Mouse (Mus musculus) heart, postnatal 0 days (tissue): Measurements from ENCODE around the gene Dock6. TPM values are rescaled to one million over a fixed set of nuclear protein-coding genes. Genes with fewer than 3 reads are reported as not detected.
"Not testable (repeated sequence)": the region's sequence is repeated elsewhere in the genome, so short reads cannot be mapped to it uniquely, and the experiment has no call there.

Experiments used
- ATAC-seq: fragments of 200-750 bp; cut with Nextera tagmentation; 2 replicates; pipeline ENCODE4 v1.8.0; 2017; ENCODE audit warnings: low read depth, moderate number of reproducible peaks, moderate library complexity; ENCODE audit not compliant: insufficient read depth
- DNase-seq: peaks from one replicate; pipeline ENCODE4 v3.0.0-alpha.2; 2016; ENCODE audit warnings: low spot score
- H3K27ac ChIP-seq: fragments of 300-500 bp; sonication (generic); 2 replicates; pipeline ENCODE4 v1.5.1; 2014; ENCODE audit warnings: low read depth, mild to moderate bottlenecking
- H3K27me3 ChIP-seq: fragments of 300-500 bp; sonication (generic); 2 replicates; pipeline ENCODE4 v1.6.1; 2014; ENCODE audit warnings: low read length, mixed read lengths; ENCODE audit not compliant: control insufficient read depth, insufficient read depth
- H3K36me3 ChIP-seq: fragments of 300-500 bp; sonication (generic); replicated peaks from 2 replicates; pipeline ENCODE4 v1.6.1; 2014; ENCODE audit warnings: low read length, mixed read lengths; ENCODE audit not compliant: control insufficient read depth, insufficient read depth
- H3K4me1 ChIP-seq: fragments of 300-500 bp; sonication (generic); 2 replicates; pipeline ENCODE4 v1.6.1; 2014; ENCODE audit warnings: antibody characterized with exemption; ENCODE audit not compliant: control insufficient read depth, insufficient read depth
- H3K4me2 ChIP-seq: fragments of 300-500 bp; sonication (generic); 2 replicates; pipeline ENCODE4 v1.6.1; 2014; ENCODE audit warnings: low read depth, mild to moderate bottlenecking, low read length, moderate library complexity
- H3K4me3 ChIP-seq: fragments of 300-500 bp; sonication (generic); 2 replicates; pipeline ENCODE4 v1.5.1; 2014; ENCODE audit warnings: low read depth, low read length
- H3K9ac ChIP-seq: fragments of 300-500 bp; sonication (generic); replicated peaks from 2 replicates; pipeline ENCODE4 v1.6.1; 2014; ENCODE audit warnings: low read depth, low read length, mixed read lengths
- H3K9me3 ChIP-seq: fragments of 300-500 bp; sonication (generic); replicated peaks from 2 replicates; pipeline ENCODE4 v1.6.1; 2016; ENCODE audit warnings: low read length; ENCODE audit not compliant: control insufficient read depth
- CTCF ChIP-seq: IDR thresholded peaks from 2 replicates; pipeline ENCODE4 v1.5.1; 2016; ENCODE audit warnings: antibody characterized with exemption, control low read depth, low read depth
- EP300 ChIP-seq: IDR thresholded peaks from 2 replicates; pipeline ENCODE4 v1.6.1; 2016; ENCODE audit warnings: antibody characterized with exemption, low read depth
- WGBS: fragments of 180-500 bp; shearing (Covaris S2); extraction: QIAGEN DNeasy Blood & Tissue Kit; methylation state at CpG from one replicate; pipeline ENCODE4 v1.1.7; 2014; 5-methylcytosine and 5-hydroxymethylcytosine counted together
- polyA plus RNA-seq: library from polyadenylated mRNA; unstranded; fragments of >200 nt; fragmentation: Nextera tagmentation; extraction: Ambion mirVana; gene quantifications from 2 replicates; pipeline ENCODE4 v1.2.1, GENCODE M21; 2015
- total RNA-seq: library from RNA; depleted of rRNA; stranded (reverse); fragments of >200 nt; gene quantifications from 2 replicates; pipeline ENCODE4 v1.2.3, GENCODE M21; 2014; ENCODE audit warnings: low replicate concordance

The Dock6 gene
- total and polyA plus RNA-seq, 2 experiments from 2014 or later = 22.7 to 38.5 TPM

- no peak overlapping the region for H3K9ac ChIP-seq
- 61% methylated on average over 1 of the region's 1 CpGs for WGBS
- no peak overlapping the region for H3K27ac ChIP-seq
- no peak for ATAC-seq
- no peak overlapping the region for H3K4me3 ChIP-seq
- H3K4me1 ChIP-seq = peaks cover 5% of the 10 kb centered on the region; the same call in 1 of the 2 replicates
- no peak for DNase-seq
- no peak overlapping the region for H3K4me2 ChIP-seq
- H3K9me3 ChIP-seq = no peaks in the 10 kb centered on the region
- H3K27me3 ChIP-seq = no peaks in the 10 kb centered on the region
- TF ChIP-seq EP300 (no peak), CTCF (no peak)
- no peaks in the 10 kb centered on the region for H3K36me3 ChIP-seq
These were observed 9.7 kb upstream of the Dock6 start for GRCm38 (mm10) chr9:21862181-21862580.

DNA sequence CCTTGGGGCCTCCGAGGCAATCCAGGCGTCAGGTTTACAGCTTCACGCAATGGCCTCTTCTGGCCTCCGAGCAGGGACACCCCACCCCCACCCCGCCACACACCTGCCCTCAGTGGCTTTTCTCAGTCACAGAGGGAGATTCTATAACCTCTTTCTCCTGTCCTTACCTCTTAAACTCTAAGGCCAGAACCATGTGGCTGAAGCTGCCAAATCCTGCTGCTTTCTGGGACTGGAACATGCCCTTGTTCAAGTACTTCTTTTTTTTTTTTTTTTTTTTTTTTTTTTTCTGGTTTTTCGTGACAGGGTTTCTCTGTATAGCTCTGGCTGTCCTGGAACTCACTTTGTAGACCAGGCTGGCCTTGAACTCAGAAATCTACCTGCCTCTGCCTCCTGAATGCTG lies 7.9 kb upstream of the Dock6 start:
- H3K4me1 ChIP-seq, DNase-seq, ATAC-seq: not testable (repeated sequence)

GRCm38 (mm10) chr9:21859606-21860005 lies 7.2 kb upstream of the Dock6 start:
- H3K4me1 ChIP-seq = no peaks in the 10 kb centered on the region
- no peak overlapping the region for H3K4me3 ChIP-seq
- H3K27ac ChIP-seq = no peak overlapping the region
- no peaks in the 10 kb centered on the region for H3K27me3 ChIP-seq
- WGBS = 75% methylated on average over 3 of the region's 3 CpGs
- DNase-seq = no peak
- no peak overlapping the region for H3K4me2 ChIP-seq
- H3K36me3 ChIP-seq = no peaks in the 10 kb centered on the region
- no peaks in the 10 kb centered on the region for H3K9me3 ChIP-seq
- no peak for TF ChIP-seq CTCF
- no peak for TF ChIP-seq EP300
- H3K9ac ChIP-seq = no peak overlapping the region
- ATAC-seq = no peak

More for the DNA sequence above, 7.9 kb upstream of the Dock6 start:
- not testable (repeated sequence) for H3K9ac ChIP-seq, H3K9me3 ChIP-seq, H3K4me3 ChIP-seq, H3K36me3 ChIP-seq, H3K4me2 ChIP-seq, H3K27ac ChIP-seq, H3K27me3 ChIP-seq
- WGBS = 64% methylated on average over 6 of the region's 6 CpGs

DNA sequence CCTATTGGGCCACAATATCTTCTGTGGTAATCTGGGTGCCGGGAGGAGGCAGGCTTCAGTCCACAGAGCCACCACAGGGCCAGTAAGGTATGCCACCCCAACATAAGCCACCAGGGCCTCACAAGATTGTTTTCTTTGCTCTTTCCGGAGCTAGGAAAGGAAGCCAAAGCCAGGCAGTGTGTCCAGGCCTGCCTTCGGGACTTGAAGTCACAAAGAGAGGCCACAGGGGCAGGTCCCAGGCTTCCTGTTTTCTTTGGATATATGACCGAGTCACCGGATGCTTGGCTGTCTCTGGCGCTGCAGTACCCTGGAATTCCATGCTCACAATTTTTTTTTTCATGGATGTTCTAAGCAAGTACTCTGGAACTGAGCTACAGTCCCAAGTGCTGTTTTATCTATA lies 5.6 kb upstream of the Dock6 start:
- peak overlapping the region; percentile 67 for H3K27ac ChIP-seq
- H3K4me2 ChIP-seq = no peak overlapping the region
- 44% methylated on average over 6 of the region's 6 CpGs for WGBS
- no peak overlapping the region for H3K9ac ChIP-seq
- TF ChIP-seq CTCF = peak; percentile 22; the same call in 1 of the 2 replicates
- peak; percentile 82 for TF ChIP-seq EP300
- DNase-seq (peak; percentile 76), ATAC-seq (peak; percentile 89)
- H3K9me3 ChIP-seq = no peaks in the 10 kb centered on the region
- no peaks in the 10 kb centered on the region for H3K4me1 ChIP-seq
- H3K36me3 ChIP-seq = no peaks in the 10 kb centered on the region
- H3K4me3 ChIP-seq = no peak overlapping the region
- H3K27me3 ChIP-seq = no peaks in the 10 kb centered on the region

- no peak for ATAC-seq
- 43% methylated on average over 2 of the region's 2 CpGs for whole genome bisulfite sequencing
- peak overlapping the region; percentile 67 for H3K27ac ChIP-seq
These were observed 5.1 kb upstream of the Dock6 start for GRCm38 (mm10) chr9:21857501-21857900.

GRCm38 (mm10) chr9:21854894-21855293 lies 2.5 kb upstream of the Dock6 start:
- Histone ChIP-seq H3K9me3 (no peaks in the 10 kb centered on the region), H3K4me1 (peaks cover 10% of the 10 kb centered on the region; the same call in 1 of the 2 replicates), H3K4me2 (no peak overlapping the region), H3K9ac (no peak overlapping the region), H3K4me3 (no peak overlapping the region), H3K27me3 (no peaks in the 10 kb centered on the region), H3K36me3 (no peaks in the 10 kb centered on the region), H3K27ac (no peak overlapping the region)
- no peak for TF ChIP-seq EP300
- TF ChIP-seq CTCF = no peak
- 77% methylated on average over 6 of the region's 6 CpGs for WGBS
- ATAC-seq (no peak), DNase-seq (no peak)

More at GRCm38 (mm10) chr9:21857501-21857900, 5.1 kb upstream of the Dock6 start:
- Histone ChIP-seq H3K4me2 (no peak overlapping the region), H3K36me3 (no peaks in the 10 kb centered on the region), H3K27me3 (no peaks in the 10 kb centered on the region), H3K4me1 (0 out of 2 replicates have a peak, but pooled peaks cover 3% of the 10 kb centered on the region), H3K9ac (no peak overlapping the region), H3K9me3 (no peaks in the 10 kb centered on the region), H3K4me3 (no peak overlapping the region)
- TF ChIP-seq EP300 = no peak
- no peak for TF ChIP-seq CTCF
- DNase-seq = no peak
